Mouse (Mus musculus) left cerebral cortex, postnatal 10 days (tissue): Measurements from ENCODE around the gene Fcgr4. TPM values are rescaled to one million over a fixed set of nuclear protein-coding genes. Genes with fewer than 3 reads are reported as not detected.
"Not testable (repeated sequence)": the region's sequence is repeated elsewhere in the genome, so short reads cannot be mapped to it uniquely, and the experiment has no call there.

Source experiments
- DNase-seq, 2 experiments: peaks; one replicate each; pipeline ENCODE4 v3.0.0; 2021 to 2022; ENCODE audit warnings: low spot score in 2 of 2, mixed read lengths in 1 of 2; ENCODE audit errors: extremely low spot score in 1 of 2
- intact Hi-C: fragments of 180-260 bp; cut with DNase I; formaldehyde crosslinking; loops from one replicate; pipeline ENCODE4 v1.15.1; 2025
- microRNA-seq: library from miRNA; unstranded; fragments of <30 nt; microRNA quantifications from one replicate; pipeline ENCODE4 v1.2.0, GENCODE M21; 2022
- total RNA-seq, 2 experiments: library from RNA; stranded (reverse); gene quantifications; 2 replicates each; pipeline ENCODE4 v1.2.3; 2021

Gene Fcgr4
- total RNA-seq, 2 experiments from 2014 or later = not detected

DNA sequence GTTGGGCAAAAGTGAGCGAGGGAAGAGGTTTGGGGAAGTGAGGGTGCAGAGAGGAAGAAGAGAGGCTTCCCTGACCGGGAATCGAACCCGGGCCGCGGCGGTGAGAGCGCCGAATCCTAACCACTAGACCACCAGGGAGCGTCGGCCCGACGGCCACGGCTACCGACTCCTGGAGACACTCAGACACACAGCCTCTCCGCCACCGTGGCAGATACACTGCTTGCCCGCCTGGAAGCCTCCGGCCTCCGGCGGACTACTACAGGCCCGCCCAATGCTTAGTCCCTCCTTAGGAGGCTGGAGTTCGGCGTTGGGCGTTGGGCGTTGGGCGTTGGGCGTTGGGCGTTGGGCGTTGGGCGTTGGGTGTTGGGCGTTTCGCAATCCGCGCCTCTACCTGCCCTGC is 53.0 kb downstream of the Fcgr4 start:
- intact Hi-C loops = not testable (repeated sequence)

GRCm38 (mm10) chr1:171072217-171072616 is 53.5 kb downstream of the Fcgr4 start:
- intact Hi-C loops, DNase-seq: not testable (repeated sequence)

More for the DNA sequence above, 53.0 kb downstream of the Fcgr4 start:
- not testable (repeated sequence) for DNase-seq

- DNase-seq, intact Hi-C loops: not testable (repeated sequence)
Observed at GRCm38 (mm10) chr1:171074283-171074682, 55.6 kb downstream of the Fcgr4 start.

DNA sequence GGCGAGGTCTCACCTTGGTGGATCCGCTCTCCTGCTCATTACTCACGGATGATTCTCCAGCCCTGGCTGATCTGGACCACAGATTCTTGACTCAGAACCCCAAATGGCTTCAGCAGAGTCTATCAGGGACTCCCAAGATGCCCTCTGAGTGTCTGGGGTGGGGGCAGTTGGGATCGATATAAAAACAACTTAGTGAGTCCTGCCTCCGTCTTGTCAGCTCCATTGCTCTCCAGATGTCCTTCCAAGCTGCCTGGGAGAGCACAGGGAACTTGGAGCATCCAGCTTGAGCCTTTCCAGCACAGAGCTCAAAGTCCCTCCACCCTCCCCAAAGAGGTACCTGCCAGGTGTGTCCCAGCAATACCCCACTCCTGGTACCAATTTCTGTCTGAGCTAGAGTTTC is 57.5 kb downstream of the Fcgr4 start:
- DNase-seq, intact Hi-C loops: not testable (repeated sequence)

DNA sequence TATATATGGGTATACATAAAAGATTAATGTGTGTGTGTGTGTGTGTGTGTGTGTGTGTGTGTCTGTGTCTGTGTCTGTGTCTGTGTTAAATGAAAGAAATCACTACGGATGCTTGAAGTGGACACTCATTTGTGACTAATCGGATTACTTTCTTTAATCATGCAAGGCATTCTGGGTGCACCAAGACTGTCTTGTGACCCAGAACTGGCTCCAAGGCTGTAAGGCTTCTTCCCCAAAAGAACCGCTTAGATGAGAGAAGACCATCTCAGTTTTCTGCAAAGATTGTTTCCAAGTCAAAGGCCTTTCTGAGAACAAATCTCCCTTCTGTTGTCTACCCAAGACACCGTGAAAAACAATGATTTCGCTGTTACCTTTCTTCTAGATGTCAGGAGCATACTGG is 58.5 kb downstream of the Fcgr4 start:
- intact Hi-C loops = not testable (repeated sequence)

GRCm38 (mm10) chr1:171077955-171078354 is 59.2 kb downstream of the Fcgr4 start:
- peak in 1 of 2 experiments; percentile 40 for DNase-seq
- intact Hi-C loops = not testable (repeated sequence)

More for the DNA sequence above, 58.5 kb downstream of the Fcgr4 start:
- not testable (repeated sequence) for DNase-seq

DNA sequence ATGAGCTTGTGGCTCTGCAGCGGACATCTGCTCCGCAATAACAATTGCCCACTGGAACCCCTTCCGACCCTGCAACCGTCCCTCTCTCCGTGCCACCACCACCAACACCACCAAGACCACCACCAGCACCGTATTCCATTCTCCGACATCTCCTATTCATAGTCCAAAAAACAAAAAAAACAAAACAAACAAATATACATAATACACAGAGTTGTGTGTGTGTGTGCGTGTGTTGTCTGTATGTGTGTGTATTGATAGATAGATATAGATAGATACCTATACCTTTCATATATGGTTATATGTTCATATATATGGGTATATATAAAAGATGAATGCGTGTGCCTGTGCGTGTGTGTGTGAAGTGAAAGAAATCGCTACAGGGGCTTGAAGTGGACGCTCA is 59.7 kb downstream of the Fcgr4 start:
- DNase-seq, intact Hi-C loops: not testable (repeated sequence)

GRCm38 (mm10) chr1:171079345-171079744 is 60.6 kb downstream of the Fcgr4 start:
- DNase-seq, intact Hi-C loops: not testable (repeated sequence)

Small RNAs within 50 kb of the gene (microRNA-seq; reads per million reads assigned to microRNA genes)
- gene Gm27552 (not detected), gene Mir6546 (4.0 reads per million, percentile 11 among the genes with 10 or more reads in this experiment)

Other genes with a start within 250 kb of the Fcgr4 start
- 10 to 100 TPM; 19.9 to 20.9 TPM for gene Atf6, start 151.1 kb upstream of the Fcgr4 start, total RNA-seq
- gene Gm26620, start 133.9 kb upstream of the Fcgr4 start, total RNA-seq = under 1 TPM; 0.45 to 0.58 TPM
- 10 to 100 TPM; 14.9 to 20.4 TPM for gene Dusp12, start 133.4 kb upstream of the Fcgr4 start, total RNA-seq
- gene Fcrlb, start 106.0 kb upstream of the Fcgr4 start, total RNA-seq = under 1 TPM; 0.26 to 0.65 TPM
- gene Fcrla, start 91.3 kb upstream of the Fcgr4 start, total RNA-seq = not detected
- 1 to 10 TPM; 3.8 to 5.4 TPM for gene Fcgr2b, start 42.4 kb upstream of the Fcgr4 start, total RNA-seq
- 10 to 100 TPM; 12.5 to 14.2 TPM for gene Fcgr3, start 46.0 kb downstream of the Fcgr4 start, total RNA-seq
- gene Cfap126, start 95.0 kb downstream of the Fcgr4 start, total RNA-seq = under 1 TPM; 0.34 to 0.69 TPM
- 100 to 1,000 TPM; 200 to 210 TPM for gene Sdhc, start 131.7 kb downstream of the Fcgr4 start, total RNA-seq
- not detected for gene Mpz, start 131.8 kb downstream of the Fcgr4 start, total RNA-seq
- 10 to 100 TPM; 28.0 to 42.2 TPM for gene Pcp4l1, start 177.3 kb downstream of the Fcgr4 start, total RNA-seq
- not detected for gene Nr1i3, start 195.1 kb downstream of the Fcgr4 start, total RNA-seq
- 10 to 100 TPM; 71.4 to 71.6 TPM for gene Tomm40l, start 203.6 kb downstream of the Fcgr4 start, total RNA-seq
- gene Apoa2, start 206.1 kb downstream of the Fcgr4 start, total RNA-seq = 1 to 10 TPM; 2.5 to 3.9 TPM
- gene Fcer1g, start 215.4 kb downstream of the Fcgr4 start, total RNA-seq = 10 to 100 TPM; 11.9 to 13.4 TPM
- 1 to 10 TPM; 4.6 to 7.2 TPM for gene Adamts4, start 231.5 kb downstream of the Fcgr4 start, total RNA-seq
- 100 to 1,000 TPM; 243 to 255 TPM for gene Ndufs2, start 232.5 kb downstream of the Fcgr4 start, total RNA-seq